Mouse (Mus musculus): ENCODE results near the gene Fbxo3.
"Not testable (repeated sequence)": the region's sequence is repeated elsewhere in the genome, so short reads cannot be mapped to it uniquely, and the experiment has no call there.

The Fbxo3 gene

GRCm38 (mm10) chr2:104096796-104097195 is 69.3 kb downstream of the Fbxo3 start:
- peak; percentile 11 for DNase-seq (ENCODE audit: low read depth)

GRCm38 (mm10) chr2:104097396-104097795 is 69.9 kb downstream of the Fbxo3 start:
- DNase-seq (ENCODE audit: low read depth), result not testable (repeated sequence)

GRCm38 (mm10) chr2:104098529-104099230 is 71.2 kb downstream of the Fbxo3 start:
- peak; percentile 90 for DNase-seq (ENCODE audit: low read depth)

- no peak for DNase-seq (ENCODE audit: low read depth)
Measured at GRCm38 (mm10) chr2:104099231-104099585, 71.7 kb downstream of the Fbxo3 start.

GRCm38 (mm10) chr2:104099946-104100345 is 72.4 kb downstream of the Fbxo3 start:
- no peak for DNase-seq (ENCODE audit: low read depth)

GRCm38 (mm10) chr2:104104800-104105199 is 77.3 kb downstream of the Fbxo3 start:
- DNase-seq (ENCODE audit: low read depth), result no peak

- DNase-seq (ENCODE audit: low read depth), result not testable (repeated sequence)
Measured at GRCm38 (mm10) chr2:104109021-104109420, 81.5 kb downstream of the Fbxo3 start.

- no peak for DNase-seq (ENCODE audit: low read depth)
Measured at GRCm38 (mm10) chr2:104109528-104109927, 82.0 kb downstream of the Fbxo3 start.

- peak; percentile 62 for DNase-seq (ENCODE audit: low read depth)
Measured at GRCm38 (mm10) chr2:104110031-104110430, 82.5 kb downstream of the Fbxo3 start.

GRCm38 (mm10) chr2:104111170-104111797 is 83.8 kb downstream of the Fbxo3 start:
- not testable (repeated sequence) for DNase-seq (ENCODE audit: low read depth)
